Mouse (Mus musculus): ENCODE results near the gene Rfesd.

DNA sequence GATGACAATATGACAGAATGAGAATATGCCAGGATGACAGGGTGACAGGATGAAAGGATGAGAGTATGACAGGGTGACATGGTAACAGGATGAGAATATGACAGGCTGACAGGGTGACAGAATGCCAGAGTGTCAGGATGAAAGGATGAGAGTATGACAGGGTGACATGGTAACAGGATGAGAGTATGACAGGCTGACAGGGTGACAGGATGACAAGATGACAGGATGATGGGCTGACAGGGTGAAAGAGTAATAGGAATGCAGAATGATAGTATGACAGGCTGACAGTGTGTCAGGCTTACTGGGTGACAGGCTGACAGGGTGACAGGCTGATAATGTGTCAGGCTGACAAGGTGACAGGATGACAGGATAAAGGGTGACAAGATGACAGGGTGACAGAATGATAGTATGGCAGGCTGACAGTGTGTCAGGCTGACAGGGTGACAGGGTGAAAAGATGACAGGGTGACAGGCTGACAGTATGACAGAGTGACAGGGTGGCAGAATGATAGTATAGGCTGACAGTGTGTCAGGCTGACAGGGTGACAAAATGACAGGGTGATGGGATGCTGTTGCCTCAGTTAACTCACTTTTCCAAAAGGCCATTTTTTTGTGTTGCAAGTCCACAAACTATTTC, 63.0 kb downstream of the Rfesd start:
- TF ChIP-seq GATA1 (IDR thresholded peaks at IDR 0.05; ENCODE audit: low read depth, low read length) (no peak), CHD1 (IDR thresholded peaks at IDR 0.05; ENCODE audit: low read depth, low read length) (no peak), CTCF (IDR thresholded peaks at IDR 0.05 in 2 of 3, conservative IDR thresholded peaks at IDR 0.05 in 1 of 3; ENCODE audit: control insufficient read depth in 1 of 3, insufficient read depth in 1 of 3, low read depth in 2 of 3, low read length in 3 of 3, poor library complexity in 1 of 3, severe bottlenecking in 1 of 3) (no peak), MAX (IDR thresholded peaks at IDR 0.05; ENCODE audit: low read length) (no peak), MAZ (IDR thresholded peaks at IDR 0.05; ENCODE audit: low read depth, low read length) (no peak), GABPA (IDR thresholded peaks at IDR 0.05; ENCODE audit: low read depth, low read length) (no peak), HCFC1 (IDR thresholded peaks at IDR 0.05; ENCODE audit: low read depth, low read length) (no peak), TCF12 (IDR thresholded peaks at IDR 0.05; ENCODE audit: low read depth, low read length) (no peak), MEF2A (IDR thresholded peaks at IDR 0.05; ENCODE audit: extremely low read depth, insufficient replicate concordance, low read depth, low read length, poor library complexity, severe bottlenecking) (no peak), ELF1 (IDR thresholded peaks at IDR 0.05; ENCODE audit: low read depth, low read length) (no peak), USF2 (IDR thresholded peaks at IDR 0.05; ENCODE audit: borderline replicate concordance in 1 of 2, insufficient read depth in 1 of 2, low read depth in 1 of 2, low read length in 2 of 2) (no peak), KAT2A (conservative IDR thresholded peaks at IDR 0.05; ENCODE audit: low read depth, low read length) (no peak), EP300 (IDR thresholded peaks at IDR 0.05; ENCODE audit: low read depth in 1 of 2, low read length in 2 of 2) (no peak), E2F4 (IDR thresholded peaks at IDR 0.05; ENCODE audit: borderline replicate concordance, low read depth, low read length) (no peak)
